In the genomic region with DNA sequence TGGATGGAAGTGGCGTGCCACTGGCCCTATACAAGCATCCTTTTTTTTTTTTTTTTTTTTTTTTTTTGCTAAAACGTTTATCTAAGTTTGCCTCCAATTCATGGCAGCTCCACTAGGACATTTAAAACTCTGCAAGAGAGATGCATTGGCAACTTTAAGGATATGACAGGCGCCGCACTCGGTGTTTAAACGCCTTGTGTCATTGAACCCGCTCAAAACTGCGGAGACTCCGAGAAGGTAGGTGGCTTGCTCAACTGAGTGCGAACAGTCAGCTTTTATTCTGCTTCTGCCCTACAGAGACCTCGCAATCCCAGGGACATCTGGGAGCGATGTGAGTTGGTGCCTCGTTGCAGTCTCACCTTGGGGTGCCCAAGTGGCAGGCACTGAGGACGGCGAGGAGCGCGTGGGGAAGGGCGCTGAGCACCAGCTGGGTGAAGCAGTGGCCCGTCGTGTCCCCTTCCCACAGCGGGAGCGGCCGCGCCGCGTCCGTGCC, we compare ENCODE assay signal across 8 mouse cellular contexts. TPM values are rescaled to one million over a fixed set of nuclear protein-coding genes. Genes with fewer than 3 reads are reported as not detected.
A peak's percentile ranks its signal among the peaks of the same experiment; 100 is the strongest.
DNase-seq lines count a peak whose midpoint lies in the region; ATAC-seq lines count a peak whose summit lies in the region.

No protein-coding gene starts in this region.

- H3K4me1 ChIP-seq in megakaryocyte, embryonic 14.5 days, result peaks cover 41% of the 10 kb centered on the region
- H3K4me1 ChIP-seq in limb, embryonic 11.5 days (ENCODE audit: control insufficient read depth, insufficient read depth, low read length), result no peaks in the 10 kb centered on the region
- H3K4me1 ChIP-seq in stomach, embryonic 15.5 days, result peaks cover 4% of the 10 kb centered on the region; the same call in 1 of the 2 replicates

- H3K27me3 ChIP-seq in megakaryocyte, embryonic 14.5 days (replicated peaks), result no peaks in the 10 kb centered on the region
- H3K27me3 ChIP-seq in limb, embryonic 11.5 days (ENCODE audit: control insufficient read depth, insufficient read depth, low read length), result no peaks in the 10 kb centered on the region
- no peaks in the 10 kb centered on the region for H3K27me3 ChIP-seq in stomach, embryonic 15.5 days (replicated peaks)

- peak overlapping the region; percentile 81 for H3K4me2 ChIP-seq in limb, embryonic 11.5 days (ENCODE audit: low read depth, severe bottlenecking)
- H3K4me2 ChIP-seq in stomach, embryonic 15.5 days, result peak overlapping the region; percentile 88

- ATAC-seq in cerebellum, adult (ENCODE audit: insufficient number of reproducible peaks, low FRiP score, low TSS enrichment), result peak; percentile 64
- ATAC-seq in megakaryocyte, adult 5-6 weeks (ENCODE audit: poor library complexity, severe bottlenecking), result no peak
- peak; percentile 63 for ATAC-seq in limb, embryonic 11.5 days (ENCODE audit: insufficient number of reproducible peaks, low FRiP score, low TSS enrichment, low read depth)
- no peak for ATAC-seq in stomach, embryonic 15.5 days (ENCODE audit: insufficient read depth, low FRiP score, low read depth)

- H3K9ac ChIP-seq in limb, embryonic 11.5 days (ENCODE audit: low read length), result peak overlapping the region; percentile 82
- peak overlapping the region; percentile 72 for H3K9ac ChIP-seq in stomach, embryonic 15.5 days

- H3K9me3 ChIP-seq in megakaryocyte, embryonic 14.5 days, result no peaks in the 10 kb centered on the region
- no peaks in the 10 kb centered on the region for H3K9me3 ChIP-seq in limb, embryonic 11.5 days (ENCODE audit: control insufficient read depth, low read length)
- H3K9me3 ChIP-seq in stomach, embryonic 15.5 days, result no peaks in the 10 kb centered on the region

- WGBS in limb, embryonic 11.5 days, result 4% methylated on average over 27 of the region's 27 CpGs
- 3% methylated on average over 27 of the region's 27 CpGs for WGBS in stomach, embryonic 15.5 days

- H3K27ac ChIP-seq in limb, embryonic 11.5 days (replicated peaks; ENCODE audit: low read depth, low read length), result peak overlapping the region; percentile 86
- peak overlapping the region; percentile 98 for H3K27ac ChIP-seq in stomach, embryonic 15.5 days

- peak overlapping the region; percentile 100 for H3K4me3 ChIP-seq in megakaryocyte, embryonic 14.5 days (replicated peaks)
- H3K4me3 ChIP-seq in limb, embryonic 11.5 days (ENCODE audit: low read depth, low read length), result peak overlapping the region; percentile 67
- peak overlapping the region; percentile 70 for H3K4me3 ChIP-seq in stomach, embryonic 15.5 days (replicated peaks)

- DNase-seq in cerebellum, postnatal 4 days (ENCODE audit: low spot score in 2 of 2), result no peak
- no peak for DNase-seq in limb, embryonic 11.5 days (ENCODE audit: low spot score)
- DNase-seq in cerebellum, postnatal 14 days, result no peak
- DNase-seq in spleen, postnatal 14 days (ENCODE audit: low spot score in 2 of 2), result no peak

- peaks cover 20% of the 10 kb centered on the region for H3K36me3 ChIP-seq in megakaryocyte, embryonic 14.5 days (replicated peaks; ENCODE audit: low read length)
- H3K36me3 ChIP-seq in limb, embryonic 11.5 days (ENCODE audit: control insufficient read depth, insufficient read depth, low read length), result no peaks in the 10 kb centered on the region; the same call in 1 of the 2 replicates
- peaks cover 17% of the 10 kb centered on the region; the same call in 1 of the 2 replicates for H3K36me3 ChIP-seq in stomach, embryonic 15.5 days

RNA-seq across cellular contexts. Expression of a gene that starts 0.7 kb away (rescaled TPM):
- polyA plus RNA-seq in megakaryocyte, embryonic 14.5 days (2012; ENCODE audit: insufficient read depth, low replicate concordance), result 6.4 and 13.4 TPM in 2 replicates
- total RNA-seq in megakaryocyte, adult 5-6 weeks (2015), result 0.87 and 1.8 TPM in 2 replicates
- 2.2 and 5.4 TPM in 2 replicates for total RNA-seq in megakaryocyte, adult 5-6 weeks (2017)
- 5.0 and 5.8 TPM in 2 replicates for polyA plus RNA-seq in limb, embryonic 11.5 days (2014; fragmentation: Nextera tagmentation; extraction: Ambion mirVana)
- 5.3 and 5.9 TPM in 2 replicates for polyA plus RNA-seq in stomach, embryonic 15.5 days (2015; fragmentation: Nextera tagmentation; extraction: Ambion mirVana)

RNA-seq across cellular contexts. Expression of a gene that starts 30.2 kb away (rescaled TPM):
- not detected in 2 replicates for polyA plus RNA-seq in megakaryocyte, embryonic 14.5 days (2012; ENCODE audit: insufficient read depth, low replicate concordance)
- not detected in 2 replicates for total RNA-seq in megakaryocyte, adult 5-6 weeks (2015)
- not detected in 2 replicates for total RNA-seq in megakaryocyte, adult 5-6 weeks (2017)
- 1.1 and 1.3 TPM in 2 replicates for polyA plus RNA-seq in limb, embryonic 11.5 days (2014; fragmentation: Nextera tagmentation; extraction: Ambion mirVana)
- polyA plus RNA-seq in stomach, embryonic 15.5 days (2015; fragmentation: Nextera tagmentation; extraction: Ambion mirVana), result 4.5 and 5.7 TPM in 2 replicates

RNA-seq across cellular contexts. Expression of a gene that starts 44.6 kb away (rescaled TPM):
- polyA plus RNA-seq in megakaryocyte, embryonic 14.5 days (2012; ENCODE audit: insufficient read depth, low replicate concordance), result 42.7 and 59.0 TPM in 2 replicates
- 5.4 and 9.9 TPM in 2 replicates for total RNA-seq in megakaryocyte, adult 5-6 weeks (2015)
- 9.8 and 15.7 TPM in 2 replicates for total RNA-seq in megakaryocyte, adult 5-6 weeks (2017)
- 53.1 and 54.3 TPM in 2 replicates for polyA plus RNA-seq in limb, embryonic 11.5 days (2014; fragmentation: Nextera tagmentation; extraction: Ambion mirVana)
- 33.8 and 37.2 TPM in 2 replicates for polyA plus RNA-seq in stomach, embryonic 15.5 days (2015; fragmentation: Nextera tagmentation; extraction: Ambion mirVana)

RNA-seq across cellular contexts. Expression of a gene that starts 56.1 kb away (rescaled TPM):
- polyA plus RNA-seq in megakaryocyte, embryonic 14.5 days (2012; ENCODE audit: insufficient read depth, low replicate concordance), result 0.84 and 1.2 TPM in 2 replicates
- total RNA-seq in megakaryocyte, adult 5-6 weeks (2015), result 3.9 and 10.4 TPM in 2 replicates
- total RNA-seq in megakaryocyte, adult 5-6 weeks (2017), result 5.2 and 8.3 TPM in 2 replicates
- polyA plus RNA-seq in limb, embryonic 11.5 days (2014; fragmentation: Nextera tagmentation; extraction: Ambion mirVana), result 16.1 and 17.0 TPM in 2 replicates
- polyA plus RNA-seq in stomach, embryonic 15.5 days (2015; fragmentation: Nextera tagmentation; extraction: Ambion mirVana), result 8.2 and 9.8 TPM in 2 replicates

Comparison
In these comparisons a context has a peak if more than half of its experiments do, and no peak if none do; other contexts are left out.
1. ATAC-seq: peak in cerebellum, adult (single experiment) and limb, embryonic 11.5 days (single experiment); none in megakaryocyte, adult 5-6 weeks (single experiment) and stomach, embryonic 15.5 days (single experiment).
2. Peak in every context shown above with its lines, with median percentiles within 50 percentile points of each other: H3K4me3 ChIP-seq.